Mouse (Mus musculus): ENCODE data around the gene Efhc1.

Gene Efhc1

DNA sequence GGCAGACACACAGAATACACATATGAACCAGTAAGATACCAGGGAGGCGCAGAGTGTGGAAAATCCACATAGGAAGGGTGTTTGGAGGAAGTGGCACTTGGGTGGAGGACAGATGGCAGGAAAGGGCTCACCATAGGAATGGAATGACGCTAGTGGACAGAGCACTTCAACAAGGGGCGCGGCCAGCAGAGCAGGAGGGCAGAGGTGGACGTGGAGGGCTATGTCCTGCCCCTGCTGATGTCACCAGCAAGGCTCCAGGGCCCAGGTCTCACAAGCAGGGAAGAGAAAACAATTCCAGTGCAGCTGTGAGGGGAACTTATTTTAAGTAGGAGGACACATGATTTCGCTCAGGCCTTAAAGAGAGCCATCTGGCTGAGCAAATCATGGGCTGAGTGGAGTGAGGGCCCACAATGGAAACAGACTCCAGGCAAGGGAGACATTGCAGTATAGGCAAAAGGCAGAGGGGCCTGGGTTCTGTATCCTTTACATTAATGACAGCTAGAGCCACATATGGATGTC lies 58.9 kb downstream of the Efhc1 start:
- DNase-seq = peak; percentile 13

GRCm38 (mm10) chr1:21014463-21014862 lies 63.0 kb downstream of the Efhc1 start:
- peak; percentile 18 for DNase-seq

DNA sequence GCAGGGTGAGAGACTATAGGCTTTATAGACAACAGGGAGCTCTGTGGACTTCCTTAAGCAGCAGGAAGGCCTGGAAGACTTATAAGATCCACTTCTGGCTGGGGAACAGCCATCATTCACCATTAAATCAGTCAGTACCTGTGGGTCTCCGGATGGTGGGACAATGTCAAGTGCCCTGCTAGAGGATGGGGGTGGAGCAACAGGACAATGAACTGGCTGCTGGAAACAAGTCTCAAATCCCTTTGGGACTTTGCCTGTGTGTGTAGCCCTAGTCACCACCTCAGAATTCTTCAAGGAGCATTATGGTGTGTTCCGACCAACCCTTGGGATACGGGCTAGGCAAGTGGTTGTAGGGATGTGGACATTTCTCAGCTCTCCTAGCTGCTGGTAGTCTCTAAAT lies 71.7 kb downstream of the Efhc1 start:
- DNase-seq = no peak

DNA sequence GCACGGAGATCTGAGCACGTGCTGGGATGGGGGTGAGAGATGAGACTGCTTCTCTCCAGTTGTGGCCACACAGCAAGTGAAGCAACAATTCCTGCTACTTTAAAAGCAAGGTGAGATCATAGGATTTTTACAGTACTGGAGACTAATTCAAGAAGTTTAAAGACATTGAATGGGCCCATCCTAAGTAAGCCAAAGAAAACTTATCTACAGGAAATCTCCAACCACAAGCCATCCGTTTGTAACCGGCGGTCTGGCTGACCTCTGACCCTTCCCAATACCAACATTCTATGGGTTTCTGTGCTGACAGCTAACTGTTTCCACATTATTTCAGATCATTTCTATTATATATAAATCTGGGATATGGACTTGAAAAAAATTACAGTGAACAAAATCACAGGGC lies 73.8 kb downstream of the Efhc1 start:
- no peak for DNase-seq

GRCm38 (mm10) chr1:21026534-21026933 lies 75.1 kb downstream of the Efhc1 start:
- no peak for DNase-seq

DNA sequence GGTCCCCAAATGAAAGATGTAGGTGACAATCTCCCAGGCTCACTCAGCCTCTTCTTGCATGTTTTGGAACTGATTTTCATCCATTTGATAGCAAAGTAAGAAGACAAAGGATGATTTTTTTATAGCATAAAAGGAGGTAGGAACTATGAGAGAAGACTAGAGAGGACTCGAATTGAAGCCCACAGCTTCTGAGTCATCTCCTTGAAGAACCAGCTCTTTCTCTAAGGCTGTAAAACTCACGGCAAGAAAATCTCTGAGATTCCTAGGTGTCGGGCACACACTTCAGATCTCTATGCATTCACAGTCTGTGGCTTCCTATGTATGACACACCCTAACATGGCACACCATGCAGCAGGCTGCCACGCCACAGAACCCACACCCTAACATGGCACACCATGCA lies 77.6 kb downstream of the Efhc1 start:
- DNase-seq = no peak

- no peak for DNase-seq
These were observed 80.2 kb downstream of the Efhc1 start for GRCm38 (mm10) chr1:21031650-21032049.

DNA sequence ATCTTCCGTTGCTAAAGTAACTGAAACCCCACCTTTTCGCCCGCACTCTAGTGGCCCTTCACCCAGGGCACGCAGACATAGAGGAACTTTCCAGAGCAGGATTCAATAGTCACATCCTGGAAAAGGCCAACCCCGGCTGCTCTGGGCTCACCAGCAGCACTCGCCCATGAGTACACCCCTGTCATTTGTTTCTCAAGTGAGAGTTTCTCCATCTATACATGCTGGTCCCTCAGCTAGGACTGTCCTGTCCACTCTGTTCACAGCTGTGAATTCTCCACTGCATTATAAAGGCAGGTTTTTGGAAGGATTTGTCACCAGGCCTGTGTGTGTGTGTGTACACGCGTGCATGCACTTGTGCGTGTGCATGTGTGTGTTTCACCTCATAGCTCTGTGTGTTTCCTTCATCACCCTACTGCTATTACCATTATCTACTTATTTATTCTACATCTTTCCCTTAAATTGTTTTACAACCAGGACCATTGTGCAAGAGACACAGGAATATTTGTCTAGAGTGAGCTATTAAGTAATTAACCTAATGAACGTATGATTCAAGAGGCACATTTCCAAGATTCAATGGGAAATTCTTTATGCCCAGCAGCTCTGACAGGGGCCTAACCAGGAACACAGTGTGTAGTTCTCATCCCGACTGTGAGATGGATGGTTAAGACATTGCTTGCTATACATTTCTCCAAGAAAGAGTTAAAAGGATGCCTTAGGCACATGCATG lies 81.8 kb downstream of the Efhc1 start:
- DNase-seq = no peak

- no peak for DNase-seq
These were observed 82.3 kb downstream of the Efhc1 start for GRCm38 (mm10) chr1:21033792-21034119.

GRCm38 (mm10) chr1:21035878-21036277 lies 84.5 kb downstream of the Efhc1 start:
- DNase-seq = no peak

DNA sequence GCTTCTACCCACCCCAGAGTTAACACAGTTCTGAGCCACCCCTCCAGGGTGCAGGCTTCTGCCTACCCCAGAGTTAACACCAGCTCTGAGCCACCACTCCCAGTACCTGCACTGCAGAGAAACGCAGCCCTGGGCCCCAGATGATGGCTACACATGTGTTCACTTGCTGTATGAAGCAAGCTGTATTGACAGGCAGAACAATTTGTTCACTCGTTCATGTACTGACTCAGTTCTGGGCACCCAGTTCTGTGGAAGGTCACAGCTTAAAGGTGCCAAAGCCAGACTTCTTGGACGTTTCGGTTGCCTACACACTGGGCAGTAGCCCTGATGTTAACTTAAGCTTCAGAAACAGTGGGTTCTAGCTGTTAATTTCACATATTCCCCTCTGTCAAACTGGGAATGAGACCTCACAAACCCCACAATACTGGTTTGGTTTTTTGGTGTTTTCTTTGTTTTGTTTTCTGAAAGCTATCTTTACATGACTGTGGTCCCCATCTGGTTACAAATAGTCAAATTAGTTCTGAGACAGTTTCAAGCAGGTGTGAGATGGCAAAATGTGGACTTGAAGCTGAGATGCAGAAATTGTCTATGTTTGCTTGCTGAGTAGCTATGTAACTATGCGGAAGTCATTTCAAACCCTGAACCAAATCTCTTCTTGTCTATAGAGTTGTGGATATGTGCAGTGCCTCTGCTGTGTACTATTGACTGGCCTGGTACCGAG lies 86.6 kb downstream of the Efhc1 start:
- DNase-seq = no peak

GRCm38 (mm10) chr1:21039564-21039963 lies 88.1 kb downstream of the Efhc1 start:
- no peak for DNase-seq

GRCm38 (mm10) chr1:21040173-21040572 lies 88.7 kb downstream of the Efhc1 start:
- no peak for DNase-seq

Measured in right cerebral cortex, postnatal 25 days (tissue).